Mouse (Mus musculus) telencephalon, adult 2 months (tissue): ENCODE results near the gene Sirt5.
A peak's percentile ranks its signal among the peaks of the same experiment; 100 is the strongest.

ENCODE experiments used
- DNase-seq: peaks from one replicate; pipeline ENCODE4 v3.0.0-alpha.2; 2011; ENCODE audit warnings: low read depth, low spot score

The Sirt5 gene

DNA sequence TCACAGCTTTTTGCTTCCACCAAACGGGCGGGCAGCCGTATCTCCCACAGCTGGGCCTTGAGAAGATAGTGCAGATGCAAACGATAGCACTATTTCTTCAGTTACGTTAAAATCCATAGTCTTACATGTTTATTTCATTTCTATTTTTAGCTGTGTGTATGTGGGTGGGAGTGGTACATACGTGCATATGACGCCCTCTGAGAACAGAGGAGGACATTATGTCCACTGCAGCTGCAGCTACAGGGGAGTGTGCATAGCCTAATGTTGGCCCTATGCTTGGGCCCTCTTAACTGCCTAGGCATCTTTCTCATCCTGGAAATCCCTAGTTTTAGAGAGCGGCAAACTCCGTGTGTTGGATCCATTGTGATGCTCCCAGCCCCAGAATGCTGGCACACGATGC lies 8.9 kb downstream of the Sirt5 start:
- DNase-seq, result no peak

DNA sequence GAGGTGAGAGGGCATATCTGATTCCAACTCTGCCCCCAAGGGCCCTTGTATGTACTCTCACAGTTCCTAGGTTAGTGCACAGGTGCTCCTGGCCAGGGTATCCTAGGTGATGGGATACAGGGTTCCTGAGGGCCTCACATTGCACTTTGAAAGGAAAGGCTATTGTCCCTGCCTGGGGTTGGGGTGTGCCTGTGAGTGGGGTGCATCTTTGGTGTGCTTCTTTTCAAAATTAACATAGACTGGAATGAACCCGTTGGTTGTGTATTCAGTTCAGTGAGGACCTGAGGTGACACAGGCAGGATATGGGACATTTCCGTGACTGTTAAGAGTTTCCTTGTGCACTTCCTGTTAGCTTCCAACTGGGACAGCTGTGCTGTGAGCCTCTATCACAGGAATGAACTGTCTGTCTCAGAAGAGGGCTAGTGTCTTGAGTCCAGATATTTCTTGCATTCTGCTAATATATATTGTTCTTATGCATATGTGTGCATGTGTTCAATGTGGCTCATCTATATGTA lies 9.7 kb downstream of the Sirt5 start:
- no peak for DNase-seq

DNA sequence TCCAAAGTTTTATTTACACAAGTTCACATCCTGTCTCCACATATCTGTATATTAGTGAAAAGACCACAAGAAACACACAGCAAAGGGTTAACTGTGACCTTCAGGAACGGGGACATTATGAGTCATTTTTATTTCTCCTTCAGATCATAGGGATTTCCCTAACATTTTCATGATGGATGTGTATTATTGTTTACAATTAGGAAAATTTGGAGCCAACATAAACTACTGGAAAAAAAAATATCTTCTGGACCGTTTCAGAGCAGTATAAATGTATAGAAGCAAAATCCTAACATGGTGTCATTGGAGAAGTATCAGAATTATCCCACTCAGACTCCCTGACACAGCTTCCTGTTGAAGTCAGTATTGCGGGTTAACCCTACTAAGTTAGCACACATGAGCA lies 14.7 kb downstream of the Sirt5 start:
- DNase-seq, result no peak

DNA sequence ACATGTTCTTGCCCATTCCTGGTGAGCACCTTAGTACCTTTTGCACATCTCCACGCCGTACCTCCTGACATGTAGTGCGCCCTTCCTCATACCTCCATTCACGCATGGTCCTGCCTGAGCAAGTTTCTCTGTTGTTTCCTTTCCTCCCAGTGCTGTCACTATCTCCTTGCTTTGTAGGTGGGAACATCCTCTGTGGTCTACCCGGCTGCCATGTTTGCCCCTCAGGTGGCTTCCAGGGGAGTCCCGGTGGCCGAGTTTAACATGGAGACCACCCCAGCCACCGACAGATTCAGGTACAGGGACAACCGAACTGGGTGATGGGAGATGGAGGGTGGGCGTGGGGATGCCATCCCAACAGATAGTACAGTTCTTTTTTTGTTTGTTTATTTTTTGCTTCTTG lies 20.0 kb downstream of the Sirt5 start:
- DNase-seq, result no peak

DNA sequence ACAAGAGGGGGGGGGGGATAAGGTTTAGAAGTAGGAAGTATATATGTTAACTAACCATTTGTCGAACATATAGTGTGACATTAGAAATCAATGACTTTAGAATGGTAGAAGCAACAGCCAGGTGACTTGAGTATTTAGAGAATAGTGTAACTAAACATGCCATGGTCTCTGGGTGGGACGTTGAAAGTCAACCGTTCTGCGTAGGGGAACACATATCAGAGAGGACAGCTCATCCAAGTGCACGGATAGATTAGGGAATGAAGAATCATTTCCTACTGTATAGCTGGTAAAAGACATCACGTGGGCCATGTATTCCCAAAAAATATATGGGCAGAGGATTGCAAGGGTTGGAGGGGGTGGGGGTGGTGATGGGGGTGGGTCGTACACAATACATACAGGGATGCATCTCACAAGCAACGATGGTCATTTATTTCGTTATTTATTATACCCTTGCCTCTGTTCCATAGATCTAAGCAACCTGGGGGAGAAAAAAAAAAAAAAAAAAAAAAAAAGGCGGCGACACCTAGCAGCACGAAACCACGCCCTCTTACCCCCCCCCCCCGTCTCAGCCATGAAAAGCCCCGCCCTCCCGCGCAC lies 32.5 kb downstream of the Sirt5 start:
- no peak for DNase-seq

DNA sequence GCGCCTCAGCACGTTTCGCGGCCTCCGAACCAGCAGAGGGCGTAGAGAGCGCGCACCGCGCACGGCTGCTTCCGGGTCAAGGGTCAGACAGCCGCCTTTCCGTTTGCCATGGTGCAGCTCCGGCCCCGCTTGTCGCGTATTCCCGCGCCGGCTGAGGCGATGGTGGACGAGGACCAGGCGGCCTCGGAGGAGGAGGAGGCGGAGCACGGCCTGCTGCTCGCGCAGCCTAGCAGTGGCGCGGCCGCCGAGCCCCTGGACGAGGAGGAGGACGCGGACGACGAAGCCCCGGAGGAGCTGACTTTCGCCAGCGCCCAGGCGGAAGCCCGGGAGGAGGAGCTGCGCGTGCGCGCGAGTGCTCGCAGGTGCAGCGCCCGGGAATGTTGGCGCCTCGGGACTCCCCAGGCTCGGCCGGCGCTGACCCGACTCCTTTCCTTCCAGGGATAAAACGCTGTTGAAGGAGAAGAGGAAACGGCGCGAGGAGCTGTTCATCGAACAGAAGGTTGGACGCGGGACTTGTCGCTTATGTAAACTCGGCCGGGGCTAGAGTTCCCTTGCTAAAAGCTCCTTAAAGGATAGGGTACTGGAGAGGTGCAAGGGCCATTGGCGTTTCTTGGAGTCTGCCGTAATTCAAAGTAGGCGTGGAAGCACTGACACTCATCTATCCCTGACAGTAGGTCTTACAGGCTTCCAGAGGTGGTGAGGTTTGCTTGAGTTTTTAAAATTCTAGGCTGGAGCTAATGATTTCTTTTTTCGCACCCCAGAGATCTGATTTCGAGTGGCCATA lies 33.2 kb downstream of the Sirt5 start, which contains the start of gene Nol7:
Nol7 (plus strand) TSS at position 94 of the 784 bp plus-strand sequence.
- peak; percentile 91 for DNase-seq

DNA sequence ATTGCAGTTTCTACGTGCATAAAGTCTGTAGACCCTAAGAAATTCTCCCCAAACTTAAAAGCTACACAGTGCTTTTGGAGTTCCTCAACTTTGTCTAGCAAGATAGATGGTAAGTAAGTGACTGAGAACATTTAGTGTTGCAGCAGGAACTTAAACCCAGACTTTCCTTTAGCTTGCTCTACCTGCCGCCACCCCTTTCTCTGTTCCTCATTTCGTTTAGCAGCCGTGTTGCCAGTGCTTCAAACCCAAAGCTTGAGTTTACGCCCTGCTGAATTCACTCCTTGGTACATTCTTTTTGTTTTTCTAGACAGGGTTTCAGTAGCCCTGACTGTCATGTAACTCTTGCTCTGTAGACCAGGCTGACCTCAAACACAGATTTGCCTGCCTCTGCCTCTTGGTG lies 34.3 kb downstream of the Sirt5 start:
- DNase-seq, result no peak

DNA sequence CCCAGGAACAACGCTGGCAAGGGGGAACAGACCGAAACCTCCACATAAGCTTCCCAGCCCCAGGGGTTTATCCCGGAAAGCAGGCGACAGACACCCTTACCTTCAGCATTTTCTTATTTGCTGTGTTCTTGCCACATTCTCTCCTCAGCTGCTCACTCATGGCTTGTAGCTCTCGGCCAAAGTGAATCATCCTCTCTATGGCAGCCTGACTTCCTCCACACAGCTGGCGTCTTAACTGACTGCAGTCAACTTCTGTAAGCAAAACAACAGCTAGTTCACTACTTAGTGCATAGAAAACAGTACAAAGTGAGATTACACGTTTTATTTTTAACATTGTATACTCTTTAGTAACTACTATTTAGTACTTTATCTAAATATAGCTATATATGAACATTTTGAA lies 47.0 kb downstream of the Sirt5 start:
- DNase-seq, result peak; percentile 6

DNA sequence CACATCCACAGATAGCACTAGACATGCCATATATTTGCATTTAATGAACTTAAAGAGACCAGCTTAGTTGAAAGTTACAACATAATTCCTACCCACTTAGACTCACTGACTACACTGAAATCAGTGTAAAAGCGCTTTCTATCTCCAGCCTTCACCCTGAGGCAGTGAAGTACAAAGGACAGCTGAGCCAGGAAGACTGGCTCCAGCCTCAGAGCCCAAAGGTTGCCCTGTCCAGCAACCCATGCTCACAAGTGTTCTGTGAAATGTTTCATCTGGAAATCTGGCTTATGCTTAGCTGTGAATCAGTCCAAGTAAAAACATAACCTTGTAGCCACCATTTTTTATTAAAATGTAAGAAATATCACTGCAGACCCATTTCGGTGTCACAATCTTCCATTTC lies 48.3 kb downstream of the Sirt5 start:
- DNase-seq, result no peak

DNA sequence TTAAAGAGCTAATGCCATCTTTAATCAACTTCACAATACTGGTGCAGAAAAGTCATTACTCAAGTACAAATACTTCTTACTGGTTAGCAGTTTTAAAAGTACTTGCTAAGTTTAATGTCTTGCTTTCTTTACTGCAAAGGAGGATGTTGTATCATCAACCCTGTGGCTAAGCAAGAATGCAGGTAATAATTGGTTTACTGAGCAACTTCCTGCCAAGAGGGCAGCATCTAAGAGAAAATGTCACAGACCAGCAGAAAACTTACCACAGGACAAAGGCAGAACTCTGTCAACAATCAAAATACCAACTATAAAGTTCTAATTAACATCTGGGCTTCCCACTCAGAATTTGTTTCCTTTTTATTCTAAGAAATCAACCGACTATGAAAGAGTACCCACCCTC lies 50.0 kb downstream of the Sirt5 start:
- no peak for DNase-seq

DNA sequence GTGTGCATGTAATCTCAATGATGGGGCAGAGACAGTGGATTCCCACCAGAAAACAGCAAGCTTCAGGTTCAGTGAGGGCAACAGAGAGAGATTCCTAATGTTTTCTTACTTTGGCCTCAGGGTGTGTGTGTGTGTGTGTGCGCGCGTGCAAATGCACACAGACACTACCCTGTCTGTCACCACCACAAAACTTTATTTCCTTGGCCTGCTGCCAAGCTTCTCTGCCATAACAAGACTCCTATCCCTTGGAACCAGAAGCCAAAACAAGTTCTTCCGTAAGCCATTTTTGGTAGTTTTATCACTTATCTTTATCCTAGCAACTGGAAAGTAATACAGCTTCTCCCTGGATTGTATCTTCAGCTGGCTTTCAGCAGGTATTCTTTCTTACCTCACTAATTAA lies 63.1 kb downstream of the Sirt5 start:
- DNase-seq, result no peak

DNA sequence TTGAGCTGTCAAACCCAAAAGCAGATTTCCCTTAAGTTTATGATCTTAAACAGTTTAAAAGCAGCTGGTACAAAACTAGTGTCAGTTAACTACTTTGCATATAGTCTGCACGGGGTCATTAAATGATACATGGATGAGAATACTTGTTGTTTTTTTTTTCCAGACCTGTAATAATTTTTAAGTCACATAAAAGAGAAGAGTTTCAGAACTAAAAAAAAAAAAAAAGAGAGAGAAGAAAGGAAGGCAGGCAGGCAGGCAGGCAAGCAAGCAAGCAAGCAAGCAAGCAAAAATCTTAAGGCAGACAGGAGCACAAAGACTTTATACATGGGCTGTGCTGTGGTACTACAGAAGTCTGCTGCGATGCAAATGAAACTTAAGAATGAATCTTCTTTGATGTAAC lies 68.1 kb downstream of the Sirt5 start:
- no peak for DNase-seq

DNA sequence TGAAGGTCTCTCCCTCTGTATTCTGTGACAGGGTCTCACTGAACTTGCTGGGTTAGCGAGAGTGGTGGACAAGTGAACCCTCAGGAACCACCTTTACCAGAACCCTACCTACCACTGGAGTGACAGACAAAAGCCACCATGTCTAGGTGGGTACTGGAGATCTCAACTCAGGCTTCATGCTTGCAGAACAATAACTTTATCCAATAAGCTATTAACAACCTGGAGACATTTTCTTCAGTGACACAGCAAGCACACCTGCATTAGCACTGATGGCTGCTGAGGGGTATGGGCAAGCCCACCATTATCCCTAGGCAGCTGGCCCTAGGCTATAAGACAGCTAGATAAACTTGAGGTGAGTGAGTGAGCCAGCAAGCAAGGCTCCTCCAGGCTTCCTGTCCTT lies 75.1 kb downstream of the Sirt5 start:
- no peak for DNase-seq

DNA sequence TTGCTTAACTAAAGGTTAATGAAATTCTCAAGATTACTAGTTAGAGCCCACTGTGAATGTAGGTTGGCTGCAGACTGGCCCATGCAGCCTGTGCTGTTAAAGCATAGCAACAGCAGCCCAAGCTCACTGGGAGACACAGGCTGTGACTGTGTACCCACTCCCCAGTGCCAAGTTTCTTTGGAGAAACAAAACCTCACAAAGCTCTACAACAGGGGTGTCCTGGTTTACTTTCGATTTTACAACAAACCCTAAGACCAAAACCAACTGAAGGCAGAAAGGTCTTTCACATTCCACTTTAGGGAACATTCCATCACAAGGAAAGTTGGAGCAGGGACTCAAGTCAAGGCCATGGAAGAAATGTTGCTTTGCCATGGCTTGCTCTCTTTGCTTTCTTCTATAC lies 77.3 kb downstream of the Sirt5 start:
- no peak for DNase-seq

DNA sequence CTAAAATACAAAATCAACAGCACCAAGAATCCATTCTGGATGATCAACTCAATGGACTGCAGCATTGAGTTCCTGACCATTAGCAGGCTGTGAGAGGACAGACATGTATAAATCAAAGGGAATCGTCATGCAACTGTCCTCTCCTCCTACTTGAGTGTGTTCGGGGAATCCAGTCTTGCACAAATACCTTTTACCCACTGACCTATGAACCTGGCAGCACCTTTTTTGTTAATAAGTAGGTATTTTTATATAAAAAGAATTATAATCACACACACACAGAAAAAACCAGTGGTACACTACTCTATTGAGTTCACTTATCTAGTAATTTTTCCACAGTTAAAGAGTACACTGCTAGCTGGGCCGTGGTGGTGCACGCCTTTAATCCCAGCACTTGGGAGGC lies 78.4 kb downstream of the Sirt5 start:
- no peak for DNase-seq

DNA sequence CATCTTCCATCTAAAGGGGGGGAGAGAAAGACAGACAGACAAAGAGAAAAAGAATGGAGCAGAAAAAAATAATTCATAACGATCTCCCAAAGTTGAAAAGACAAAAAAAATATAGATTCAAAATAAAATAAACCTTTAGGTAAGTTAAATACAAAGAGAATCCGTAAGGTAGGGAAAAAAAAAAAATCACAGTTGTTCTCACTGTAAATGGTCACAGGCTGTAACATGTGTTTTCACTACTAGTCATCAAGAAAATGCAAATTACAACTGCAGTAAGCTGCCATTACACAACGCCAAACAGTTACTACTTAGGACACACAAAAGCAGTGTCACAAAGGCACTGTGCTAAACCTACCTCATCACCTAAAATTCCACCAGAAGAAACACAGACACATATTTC lies 79.4 kb downstream of the Sirt5 start:
- no peak for DNase-seq
